Mouse (Mus musculus) adrenal gland, postnatal 0 days (tissue): ENCODE measurements around the gene Efna2. TPM values are rescaled to one million over a fixed set of nuclear protein-coding genes. Genes with fewer than 3 reads are reported as not detected.

Source experiments
- polyA plus RNA-seq: library from polyadenylated mRNA; unstranded; fragments of >200 nt; fragmentation: Nextera tagmentation; extraction: Ambion mirVana; gene quantifications from 2 replicates; pipeline ENCODE4 v1.2.1, GENCODE M21; 2015

Gene Efna2
- 13.9 and 14.2 TPM in 2 replicates for polyA plus RNA-seq

GRCm38 (mm10) chr10:80179068-80180051, at the start of gene Efna2:
TSS of gene Efna2 (plus strand) at chr10:80179482.

GRCm38 (mm10) chr10:80138553-80139438, 40.5 kb upstream of the Efna2 start, which contains the start of gene Atp5d:
TSS of gene Atp5d (plus strand) at chr10:80138632.

GRCm38 (mm10) chr10:80140666-80141035, 38.6 kb upstream of the Efna2 start, which contains the start of gene Cbarp:
TSS of gene Cbarp (minus strand) at chr10:80140835.

GRCm38 (mm10) chr10:80147719-80148601, 31.3 kb upstream of the Efna2 start, which contains the start of gene Midn:
TSS of gene Midn (plus strand) at chr10:80148272.

GRCm38 (mm10) chr10:80165392-80166128, 13.7 kb upstream of the Efna2 start, which contains the start of gene Cirbp:
TSS of gene Cirbp (plus strand) at chr10:80165985.

GRCm38 (mm10) chr10:80172527-80173292, 6.6 kb upstream of the Efna2 start, which contains the start of gene 1600002K03Rik:
TSS of gene 1600002K03Rik (plus strand) at chr10:80172944.

GRCm38 (mm10) chr10:80226416-80227165, 47.3 kb downstream of the Efna2 start, which contains the start of gene Mum1:
TSS of gene Mum1 (plus strand) at chr10:80226434.

Other genes starting within 250 kb of the Efna2 start
- gene Wdr18, start 219.3 kb upstream of the Efna2 start, polyA plus RNA-seq: 53.4 and 76.1 TPM in 2 replicates
- 0.11 and 0.16 TPM in 2 replicates for gene Grin3b, start 208.8 kb upstream of the Efna2 start, polyA plus RNA-seq
- 19.3 and 25.0 TPM in 2 replicates for gene Tmem259, start 195.2 kb upstream of the Efna2 start, polyA plus RNA-seq
- gene Cnn2, start 190.9 kb upstream of the Efna2 start, polyA plus RNA-seq: 57.9 and 65.3 TPM in 2 replicates
- gene Abca7, start 183.0 kb upstream of the Efna2 start, polyA plus RNA-seq: 5.5 and 5.7 TPM in 2 replicates
- gene Arhgap45, start 162.8 kb upstream of the Efna2 start, polyA plus RNA-seq: 4.9 and 6.0 TPM in 2 replicates
- gene Polr2e, start 139.7 kb upstream of the Efna2 start, polyA plus RNA-seq: 156 and 175 TPM in 2 replicates
- gene Gpx4, start 132.3 kb upstream of the Efna2 start, polyA plus RNA-seq: 1,645 and 2,206 TPM in 2 replicates
- gene Sbno2, start 73.9 kb upstream of the Efna2 start, polyA plus RNA-seq: 7.0 and 17.7 TPM in 2 replicates
- gene Stk11, start 63.7 kb upstream of the Efna2 start, polyA plus RNA-seq: 10.7 and 13.5 TPM in 2 replicates
- 381 and 502 TPM in 2 replicates for gene Atp5d, start 40.9 kb upstream of the Efna2 start, polyA plus RNA-seq
- 9.5 and 12.7 TPM in 2 replicates for gene Cbarp, start 38.6 kb upstream of the Efna2 start, polyA plus RNA-seq
- 9.1 and 14.6 TPM in 2 replicates for gene Midn, start 31.2 kb upstream of the Efna2 start, polyA plus RNA-seq
- 298 and 357 TPM in 2 replicates for gene Cirbp, start 13.5 kb upstream of the Efna2 start, polyA plus RNA-seq
- gene 1600002K03Rik, start 6.5 kb upstream of the Efna2 start, polyA plus RNA-seq: 23.0 and 26.5 TPM in 2 replicates
- 26.2 TPM in 2 replicates for gene Mum1, start 47.0 kb downstream of the Efna2 start, polyA plus RNA-seq
- 325 and 379 TPM in 2 replicates for gene Ndufs7, start 69.6 kb downstream of the Efna2 start, polyA plus RNA-seq
- 79.8 and 194 TPM in 2 replicates for gene Gamt, start 81.5 kb downstream of the Efna2 start, polyA plus RNA-seq
- 25.3 and 33.2 TPM in 2 replicates for gene Dazap1, start 82.0 kb downstream of the Efna2 start, polyA plus RNA-seq
- 722 and 992 TPM in 2 replicates for gene Rps15, start 113.0 kb downstream of the Efna2 start, polyA plus RNA-seq
- 5.2 and 14.1 TPM in 2 replicates for gene Apc2, start 116.5 kb downstream of the Efna2 start, polyA plus RNA-seq
- gene 2310011J03Rik, start 141.1 kb downstream of the Efna2 start, polyA plus RNA-seq: 57.7 and 64.6 TPM in 2 replicates
- 3.2 and 3.3 TPM in 2 replicates for gene Pcsk4, start 150.0 kb downstream of the Efna2 start, polyA plus RNA-seq
- gene Reep6, start 150.5 kb downstream of the Efna2 start, polyA plus RNA-seq: 5.7 and 5.9 TPM in 2 replicates
- 24.9 and 42.4 TPM in 2 replicates for gene Adamtsl5, start 168.9 kb downstream of the Efna2 start, polyA plus RNA-seq
- gene Plk5, start 177.0 kb downstream of the Efna2 start, polyA plus RNA-seq: 0.26 TPM in 1 of 2 replicates, not detected in the other
- gene Mex3d, start 208.2 kb downstream of the Efna2 start, polyA plus RNA-seq: 6.5 and 7.7 TPM in 2 replicates
- 90.1 and 97.9 TPM in 2 replicates for gene Mbd3, start 220.1 kb downstream of the Efna2 start, polyA plus RNA-seq
- 1,129 and 1,245 TPM in 2 replicates for gene Uqcr11, start 227.3 kb downstream of the Efna2 start, polyA plus RNA-seq